In the genomic region with DNA sequence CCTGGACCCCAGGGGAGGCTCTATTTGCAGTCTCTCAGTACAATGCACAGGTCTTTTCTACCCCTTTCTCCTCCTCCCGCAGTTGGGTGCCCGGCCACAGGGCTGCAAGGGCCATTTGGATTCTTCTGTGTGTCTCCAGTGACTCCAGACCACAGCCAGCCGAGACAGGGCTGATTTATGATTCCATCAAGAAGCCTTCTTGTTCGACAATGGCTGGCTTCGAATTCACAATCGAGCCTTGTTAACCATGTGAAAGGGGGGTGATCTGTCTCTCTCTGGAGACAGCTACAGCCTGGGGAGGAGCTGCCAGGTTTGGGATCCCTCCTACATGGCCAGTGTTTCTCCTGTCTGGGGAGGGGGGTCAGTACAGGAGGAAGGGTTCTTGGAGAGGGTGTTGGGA, we compare ENCODE assay signal across 23 mouse cellular contexts.
DNase-seq lines count a peak whose midpoint lies in the region; ATAC-seq and TF ChIP-seq lines count a peak whose summit lies in the region.
"Had no signal": no experiment of that assay in that cellular context is flagged by ENCODE, and none has a peak within 500 bp of the region (broad histone marks: within the 10 kb centered on the region; RNA-seq: fewer than 3 reads in every experiment).

No protein-coding gene starts in this region.

- no peak for ATAC-seq in midbrain, postnatal 0 days (ENCODE audit: low FRiP score)
- ATAC-seq in midbrain, embryonic 16.5 days = no peak
- ATAC-seq in hindbrain, embryonic 11.5 days (ENCODE audit: low FRiP score) = peak; percentile 75
- no peak for ATAC-seq in liver, embryonic 11.5 days (replicated peaks; ENCODE audit: low FRiP score)
- ATAC-seq: forebrain, embryonic 14.5 days; inflammation-experienced regulatory T-cells, adult 6 months had no signal

- H3K9me3 ChIP-seq in midbrain, postnatal 0 days (ENCODE audit: low read length) = no peaks in the 10 kb centered on the region
- no peaks in the 10 kb centered on the region for H3K9me3 ChIP-seq in midbrain, embryonic 16.5 days (replicated peaks; ENCODE audit: control insufficient read depth, low read length, poor library complexity, severe bottlenecking)
- no peaks in the 10 kb centered on the region for H3K9me3 ChIP-seq in hindbrain, embryonic 11.5 days (ENCODE audit: control insufficient read depth, low read length)
- no peaks in the 10 kb centered on the region for H3K9me3 ChIP-seq in liver, embryonic 11.5 days (ENCODE audit: control insufficient read depth, low read length)
- H3K9me3 ChIP-seq: limb, embryonic 12.5 days; liver, embryonic 13.5 days; lung, embryonic 15.5 days; midbrain, embryonic 10.5 days had no signal

- TF ChIP-seq CTCF in midbrain, postnatal 0 days (IDR thresholded peaks at IDR 0.05) = no peak

- H3K4me1 ChIP-seq in midbrain, postnatal 0 days (ENCODE audit: insufficient read depth, low read length) = no peaks in the 10 kb centered on the region
- no peaks in the 10 kb centered on the region for H3K4me1 ChIP-seq in midbrain, embryonic 16.5 days (ENCODE audit: control insufficient read depth, insufficient read depth, low read length)
- H3K4me1 ChIP-seq in hindbrain, embryonic 11.5 days (replicated peaks; ENCODE audit: control insufficient read depth, insufficient read depth, low read length) = 0 out of 2 replicates have a peak, but pooled peaks cover 4% of the 10 kb centered on the region
- H3K4me1 ChIP-seq in liver, embryonic 11.5 days (replicated peaks; ENCODE audit: control insufficient read depth, insufficient read depth, low read length) = no peaks in the 10 kb centered on the region
- H3K4me1 ChIP-seq: liver, embryonic 13.5 days; lung, embryonic 15.5 days; midbrain, embryonic 10.5 days had no signal

- DNase-seq in midbrain, postnatal 0 days (ENCODE audit: low spot score) = peak; percentile 68
- peak; percentile 49 for DNase-seq in hindbrain, embryonic 11.5 days (ENCODE audit: low spot score)
- DNase-seq in mesoderm, embryonic 11.5 days (ENCODE audit: low read depth, low spot score) = peak; percentile 76
- no peak for DNase-seq in retina, postnatal 1 day
- DNase-seq in left cerebral cortex, postnatal 10 days (ENCODE audit: extremely low spot score in 1 of 2, low spot score in 2 of 2) = no peak
- DNase-seq in liver, embryonic 11.5 days (ENCODE audit: low spot score) = no peak
- DNase-seq in layer of hippocampus, postnatal 10 days (ENCODE audit: low spot score in 2 of 2) = no peak
- DNase-seq: adrenal gland, adult 2 months; B cell, adult 2 months; gastrocnemius, postnatal 14 days; kidney, adult 2 months; kidney, postnatal 25 days; layer of hippocampus, adult 9-11 months; liver, embryonic 13.5 days; lung, postnatal 4 days; right cerebral cortex, adult 18-20 months; thymus, postnatal 14 days had no signal

- H3K4me3 ChIP-seq in midbrain, postnatal 0 days (ENCODE audit: low read depth, low read length) = no peak overlapping the region
- no peak overlapping the region for H3K4me3 ChIP-seq in midbrain, embryonic 16.5 days (ENCODE audit: low read depth, low read length)
- H3K4me3 ChIP-seq in hindbrain, embryonic 11.5 days (ENCODE audit: low read depth, low read length) = no peak overlapping the region
- no peak overlapping the region for H3K4me3 ChIP-seq in liver, embryonic 11.5 days (ENCODE audit: low read depth, low read length)
- H3K4me3 ChIP-seq: limb, embryonic 12.5 days; liver, embryonic 13.5 days; lung, embryonic 15.5 days; midbrain, embryonic 10.5 days had no signal

- no peak overlapping the region for H3K9ac ChIP-seq in midbrain, postnatal 0 days (replicated peaks; ENCODE audit: low read length, poor library complexity, severe bottlenecking)
- no peak overlapping the region for H3K9ac ChIP-seq in midbrain, embryonic 16.5 days (ENCODE audit: low read depth, low read length)
- no peak overlapping the region for H3K9ac ChIP-seq in hindbrain, embryonic 11.5 days (ENCODE audit: low read depth, low read length)
- H3K9ac ChIP-seq in liver, embryonic 11.5 days (ENCODE audit: low read depth, low read length) = no peak overlapping the region
- H3K9ac ChIP-seq: limb, embryonic 12.5 days; liver, embryonic 13.5 days; lung, embryonic 15.5 days had no signal

- H3K36me3 ChIP-seq in midbrain, postnatal 0 days (ENCODE audit: insufficient read depth, low read length) = no peaks in the 10 kb centered on the region
- H3K36me3 ChIP-seq in midbrain, embryonic 16.5 days (ENCODE audit: control insufficient read depth, insufficient read depth, low read length) = no peaks in the 10 kb centered on the region
- no peaks in the 10 kb centered on the region for H3K36me3 ChIP-seq in hindbrain, embryonic 11.5 days (ENCODE audit: control insufficient read depth, insufficient read depth, low read length)
- no peaks in the 10 kb centered on the region for H3K36me3 ChIP-seq in liver, embryonic 11.5 days (ENCODE audit: control insufficient read depth, insufficient read depth, low read length)
- H3K36me3 ChIP-seq: limb, embryonic 12.5 days; liver, embryonic 13.5 days; lung, embryonic 15.5 days; midbrain, embryonic 10.5 days had no signal

- intact Hi-C loops in left cerebral cortex, postnatal 10 days (cut with DNase I) = no loop called here

- no peak overlapping the region for H3K27ac ChIP-seq in midbrain, postnatal 0 days (ENCODE audit: low read depth, low read length)
- no peak overlapping the region for H3K27ac ChIP-seq in midbrain, embryonic 16.5 days (ENCODE audit: low read length)
- peak overlapping the region; percentile 53 for H3K27ac ChIP-seq in hindbrain, embryonic 11.5 days (ENCODE audit: low read depth, low read length)
- no peak overlapping the region for H3K27ac ChIP-seq in liver, embryonic 11.5 days (ENCODE audit: low read depth, low read length)
- H3K27ac ChIP-seq: limb, embryonic 12.5 days; liver, embryonic 13.5 days; lung, embryonic 15.5 days; midbrain, embryonic 10.5 days had no signal

- 34% methylated on average over 6 of the region's 6 CpGs for WGBS in midbrain, postnatal 0 days
- 44% methylated on average over 6 of the region's 6 CpGs for WGBS in midbrain, embryonic 16.5 days
- WGBS in hindbrain, embryonic 11.5 days = 20% methylated on average over 6 of the region's 6 CpGs
- WGBS in liver, embryonic 11.5 days = 42% methylated on average over 6 of the region's 6 CpGs

- H3K27me3 ChIP-seq in midbrain, postnatal 0 days (ENCODE audit: insufficient read depth, low read length) = no peaks in the 10 kb centered on the region
- H3K27me3 ChIP-seq in midbrain, embryonic 16.5 days (ENCODE audit: control insufficient read depth, insufficient read depth, low read depth, low read length) = no peaks in the 10 kb centered on the region
- H3K27me3 ChIP-seq in hindbrain, embryonic 11.5 days (ENCODE audit: control insufficient read depth, insufficient read depth, low read length) = no peaks in the 10 kb centered on the region
- no peaks in the 10 kb centered on the region for H3K27me3 ChIP-seq in liver, embryonic 11.5 days (replicated peaks; ENCODE audit: control insufficient read depth, insufficient read depth, low read length)
- H3K27me3 ChIP-seq: limb, embryonic 12.5 days; liver, embryonic 13.5 days; lung, embryonic 15.5 days had no signal

- no peak overlapping the region for H3K4me2 ChIP-seq in midbrain, postnatal 0 days (ENCODE audit: low read depth, low read length, poor library complexity, severe bottlenecking)
- H3K4me2 ChIP-seq in midbrain, embryonic 16.5 days (ENCODE audit: low read length) = no peak overlapping the region
- H3K4me2 ChIP-seq in hindbrain, embryonic 11.5 days (replicated peaks; ENCODE audit: low read depth, low read length) = no peak overlapping the region
- H3K4me2 ChIP-seq in liver, embryonic 11.5 days = no peak overlapping the region
- H3K4me2 ChIP-seq: limb, embryonic 12.5 days; liver, embryonic 13.5 days; lung, embryonic 15.5 days had no signal

Comparison
In these comparisons a context has a peak if more than half of its experiments do, and no peak if none do; other contexts are left out.
1. DNase-seq: peak in midbrain, postnatal 0 days (single experiment), hindbrain, embryonic 11.5 days (single experiment) and mesoderm, embryonic 11.5 days (single experiment); none in retina, postnatal 1 day (single experiment), left cerebral cortex, postnatal 10 days (0 of 2), liver, embryonic 11.5 days (single experiment) and layer of hippocampus, postnatal 10 days (0 of 2).